Mouse (Mus musculus) liver, adult 2 months (tissue): Measurements from ENCODE around the gene Cetn4.

Experiments used
- CTCF ChIP-seq: fragments of 200-500 bp; IDR thresholded peaks from 2 replicates; pipeline ENCODE4 v1.5.1; 2011; ENCODE audit warnings: low read depth, low read length, control low read depth
- POLR2A ChIP-seq: fragments of 200-500 bp; IDR thresholded peaks from 2 replicates; pipeline ENCODE4 v1.6.1; 2011; ENCODE audit warnings: low read length, control low read depth; ENCODE audit not compliant: insufficient read depth; ENCODE audit errors: extremely low read depth

- no peak for TF ChIP-seq POLR2A
- TF ChIP-seq CTCF, result no peak
These were observed 30.3 kb upstream of the Cetn4 start for GRCm38 (mm10) chr3:37342811-37343210.
